Mouse (Mus musculus) forebrain, embryonic 10.5 days (tissue): ENCODE measurements at regions not wholly inside any gene's neighbourhood (a gene's known extent, or its start where the extent isn't known, plus 50 kb on each side); places are given as distances from the start of the nearest gene placed in this dataset.

Source experiments
- DNase-seq: peaks from one replicate; pipeline ENCODE4 v3.0.0-alpha.2; 2017; ENCODE audit warnings: low spot score; ENCODE audit errors: extremely low spot score
- H3K27ac ChIP-seq: fragments of 300-500 bp; sonication (generic); 2 replicates; pipeline ENCODE4 v1.5.1; 2016; ENCODE audit warnings: mild to moderate bottlenecking
- H3K27me3 ChIP-seq: fragments of 300-500 bp; sonication (generic); 2 replicates; pipeline ENCODE4 v1.6.1; 2016; ENCODE audit warnings: mild to moderate bottlenecking; ENCODE audit not compliant: poor library complexity, severe bottlenecking
- H3K36me3 ChIP-seq: fragments of 300-500 bp; sonication (generic); replicated peaks from 2 replicates; pipeline ENCODE4 v1.6.1; 2016; ENCODE audit warnings: mild to moderate bottlenecking, moderate library complexity
- H3K4me1 ChIP-seq: fragments of 300-500 bp; sonication (generic); 2 replicates; pipeline ENCODE4 v1.6.1; 2016
- H3K4me3 ChIP-seq: fragments of 300-500 bp; sonication (generic); 2 replicates; pipeline ENCODE4 v1.5.1; 2016; ENCODE audit warnings: mild to moderate bottlenecking, moderate library complexity
- H3K9me3 ChIP-seq: fragments of 300-500 bp; sonication (generic); 2 replicates; pipeline ENCODE4 v1.6.1; 2016; ENCODE audit warnings: mild to moderate bottlenecking, moderate library complexity
- WGBS: fragments of 180-500 bp; shearing (Covaris S2); methylation state at CpG from one replicate; pipeline ENCODE4 v1.1.7; 2016; 5-methylcytosine and 5-hydroxymethylcytosine counted together

GRCm38 (mm10) chr13:16761415-16761814 lies 749.8 kb downstream of the Inhba start:
- WGBS: 92% methylated on average over 4 of the region's 4 CpGs
- Histone ChIP-seq H3K36me3 (no peaks in the 10 kb centered on the region), H3K4me1 (peaks cover 17% of the 10 kb centered on the region), H3K27ac (no peak overlapping the region), H3K4me3 (no peak overlapping the region), H3K27me3 (no peaks in the 10 kb centered on the region), H3K9me3 (no peaks in the 10 kb centered on the region)
- no peak for DNase-seq

- no peaks in the 10 kb centered on the region for H3K9me3 ChIP-seq
- no peaks in the 10 kb centered on the region for H3K27me3 ChIP-seq
- H3K27ac ChIP-seq: 0 out of 2 replicates have a peak overlapping the region, but pooled peaks have one; percentile 37
- DNase-seq: no peak
- H3K36me3 ChIP-seq: no peaks in the 10 kb centered on the region
- H3K4me1 ChIP-seq: peaks cover 17% of the 10 kb centered on the region
- H3K4me3 ChIP-seq: no peak overlapping the region
- 59% methylated on average over 8 of the region's 8 CpGs for WGBS
Measured at GRCm38 (mm10) chr13:16762326-16762725, 750.7 kb downstream of the Inhba start.

GRCm38 (mm10) chr13:16762727-16763512 lies 751.3 kb downstream of the Inhba start:
- no peak overlapping the region for H3K4me3 ChIP-seq
- WGBS: 42% methylated on average over 8 of the region's 8 CpGs
- no peak overlapping the region for H3K27ac ChIP-seq
- DNase-seq: no peak
- H3K27me3 ChIP-seq: no peaks in the 10 kb centered on the region
- H3K4me1 ChIP-seq: peaks cover 17% of the 10 kb centered on the region
- H3K36me3 ChIP-seq: no peaks in the 10 kb centered on the region
- H3K9me3 ChIP-seq: no peaks in the 10 kb centered on the region

GRCm38 (mm10) chr13:16763746-16764145 lies 752.1 kb downstream of the Inhba start:
- no peak for DNase-seq
- Histone ChIP-seq H3K27me3 (no peaks in the 10 kb centered on the region), H3K4me3 (no peak overlapping the region), H3K36me3 (no peaks in the 10 kb centered on the region), H3K9me3 (no peaks in the 10 kb centered on the region), H3K27ac (no peak overlapping the region), H3K4me1 (peaks cover 17% of the 10 kb centered on the region)
- WGBS: 8% methylated on average over 2 of the region's 2 CpGs

- Histone ChIP-seq H3K27me3 (no peaks in the 10 kb centered on the region), H3K9me3 (no peaks in the 10 kb centered on the region), H3K27ac (no peak overlapping the region), H3K4me3 (no peak overlapping the region), H3K4me1 (peaks cover 11% of the 10 kb centered on the region), H3K36me3 (no peaks in the 10 kb centered on the region)
- WGBS: 21% methylated on average over 2 of the region's 2 CpGs
- DNase-seq: no peak
Measured at GRCm38 (mm10) chr13:16769409-16769808, 757.8 kb downstream of the Inhba start.

GRCm38 (mm10) chr13:16769848-16770422 lies 758.3 kb downstream of the Inhba start:
- 51% methylated on average over 6 of the region's 6 CpGs for WGBS
- H3K4me3 ChIP-seq: no peak overlapping the region
- no peak for DNase-seq

GRCm38 (mm10) chr13:16771845-16772244 lies 760.2 kb downstream of the Inhba start:
- no peak for DNase-seq
- H3K36me3 ChIP-seq: no peaks in the 10 kb centered on the region
- no peaks in the 10 kb centered on the region for H3K27me3 ChIP-seq
- H3K4me3 ChIP-seq: no peak overlapping the region
- peaks cover 11% of the 10 kb centered on the region for H3K4me1 ChIP-seq
- no peak overlapping the region for H3K27ac ChIP-seq
- 92% methylated on average over 4 of the region's 4 CpGs for WGBS
- no peaks in the 10 kb centered on the region for H3K9me3 ChIP-seq

More at GRCm38 (mm10) chr13:16769848-16770422, 758.3 kb downstream of the Inhba start:
- Histone ChIP-seq H3K36me3 (no peaks in the 10 kb centered on the region), H3K27ac (0 out of 2 replicates have a peak overlapping the region, but pooled peaks have one; percentile 9), H3K4me1 (peaks cover 11% of the 10 kb centered on the region), H3K9me3 (no peaks in the 10 kb centered on the region), H3K27me3 (no peaks in the 10 kb centered on the region)

GRCm38 (mm10) chr13:16805560-16805959 lies 793.9 kb downstream of the Inhba start:
- Histone ChIP-seq H3K4me1 (no peaks in the 10 kb centered on the region), H3K36me3 (no peaks in the 10 kb centered on the region), H3K27me3 (no peaks in the 10 kb centered on the region), H3K9me3 (no peaks in the 10 kb centered on the region), H3K27ac (no peak overlapping the region), H3K4me3 (no peak overlapping the region)
- 61% methylated on average over 3 of the region's 3 CpGs for WGBS
- no peak for DNase-seq
